Mouse (Mus musculus): ENCODE data around the gene Snap29. TPM values are rescaled to one million over a fixed set of nuclear protein-coding genes. Genes with fewer than 3 reads are reported as not detected.

The Snap29 gene
- polyA plus RNA-seq, 1 experiment from 2014 or later: 5.6 TPM

DNA sequence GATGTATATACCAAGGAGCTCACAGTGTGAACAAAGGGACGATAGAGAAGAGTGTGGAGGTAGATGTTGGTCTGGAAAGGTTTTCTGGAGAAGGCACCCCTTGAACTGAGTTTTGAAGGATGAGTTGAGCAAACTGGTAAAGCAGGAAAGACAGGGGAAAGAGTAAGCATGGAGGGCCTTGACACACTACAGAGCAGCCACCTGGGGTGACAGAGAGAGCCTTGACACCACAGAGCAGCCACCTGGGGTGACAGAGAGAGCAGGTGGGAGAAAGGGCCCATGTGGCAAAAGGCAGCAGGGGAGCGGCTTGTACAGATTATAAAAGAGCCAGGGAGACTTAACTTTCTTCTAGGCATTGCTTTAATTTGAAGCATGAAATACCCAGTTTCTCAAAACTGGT lies 69.0 kb downstream of the Snap29 start:
- Histone ChIP-seq H3K4me2 (ENCODE audit: low read length) (no peak overlapping the region), H3K4me1 (ENCODE audit: control insufficient read depth in 2 of 2, insufficient read depth in 2 of 2, low read length in 2 of 2) (peaks cover 0 to 7% of the 10 kb centered on the region in 2 experiments; a peak in 1 of 4 replicates), H3K9ac (ENCODE audit: low read length) (no peak overlapping the region), H3K4me3 (ENCODE audit: control insufficient read depth in 1 of 2, insufficient read depth in 1 of 2, low read depth in 1 of 2, low read length in 2 of 2) (no peak overlapping the region), H3K27ac (replicated peaks in 1 of 2; ENCODE audit: control insufficient read depth in 1 of 2, insufficient read depth in 1 of 2, low read depth in 2 of 2, low read length in 2 of 2) (no peak overlapping the region), H3K36me3 (ENCODE audit: control insufficient read depth, insufficient read depth, low read length) (peaks cover 54% of the 10 kb centered on the region), H3K27me3 (ENCODE audit: control insufficient read depth, insufficient read depth, low read length) (no peaks in the 10 kb centered on the region), H3K9me3 (ENCODE audit: control insufficient read depth, low read length) (no peaks in the 10 kb centered on the region)
- ATAC-seq (ENCODE audit: insufficient number of reproducible peaks, insufficient read depth, low FRiP score, low read depth): no peak
- 86% methylated on average over 2 of the region's 2 CpGs for WGBS

GRCm38 (mm10) chr16:17475326-17475725 lies 69.5 kb downstream of the Snap29 start:
- Histone ChIP-seq H3K4me1 (ENCODE audit: control insufficient read depth in 2 of 2, insufficient read depth in 2 of 2, low read length in 2 of 2) (peaks cover 0 to 7% of the 10 kb centered on the region in 2 experiments; a peak in 1 of 4 replicates), H3K4me2 (ENCODE audit: low read length) (no peak overlapping the region), H3K4me3 (ENCODE audit: control insufficient read depth in 1 of 2, insufficient read depth in 1 of 2, low read depth in 1 of 2, low read length in 2 of 2) (no peak overlapping the region), H3K27ac (replicated peaks in 1 of 2; ENCODE audit: control insufficient read depth in 1 of 2, insufficient read depth in 1 of 2, low read depth in 2 of 2, low read length in 2 of 2) (no peak overlapping the region), H3K9me3 (ENCODE audit: control insufficient read depth, low read length) (no peaks in the 10 kb centered on the region), H3K27me3 (ENCODE audit: control insufficient read depth, insufficient read depth, low read length) (no peaks in the 10 kb centered on the region), H3K9ac (ENCODE audit: low read length) (no peak overlapping the region), H3K36me3 (ENCODE audit: control insufficient read depth, insufficient read depth, low read length) (peaks cover 50% of the 10 kb centered on the region)
- ATAC-seq (ENCODE audit: insufficient number of reproducible peaks, insufficient read depth, low FRiP score, low read depth): no peak
- WGBS: 88% methylated on average over 4 of the region's 4 CpGs

DNA sequence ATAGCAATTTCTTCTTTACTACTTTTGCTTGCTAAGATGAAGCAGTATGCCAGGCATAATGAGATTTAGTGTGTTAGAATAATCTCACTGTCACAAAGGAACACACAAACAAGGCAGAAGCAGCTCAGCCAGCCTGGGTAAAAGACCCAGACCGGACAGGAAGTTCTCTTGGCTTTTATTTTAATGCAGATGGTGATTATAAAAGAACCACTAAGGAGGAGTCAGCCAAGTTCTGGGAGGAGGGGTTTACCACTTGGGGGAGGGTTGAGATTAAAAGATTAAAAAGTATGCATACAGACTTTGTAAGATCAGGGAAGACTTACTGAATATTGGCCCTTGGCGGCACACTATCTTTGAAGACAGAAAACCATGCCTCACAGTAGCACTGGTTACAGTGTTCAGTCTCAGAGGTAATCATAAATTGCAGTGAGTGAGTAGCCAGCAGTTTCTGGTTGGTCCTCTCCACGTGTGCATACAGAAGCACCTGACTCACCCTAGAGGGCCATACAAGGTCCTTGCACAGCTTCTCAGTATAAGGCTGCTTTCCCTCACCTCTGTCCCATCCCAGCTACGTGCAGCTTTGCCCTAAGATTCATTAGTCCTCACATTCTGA lies 72.7 kb downstream of the Snap29 start:
- Histone ChIP-seq H3K9me3 (ENCODE audit: control insufficient read depth, low read length) (no peaks in the 10 kb centered on the region), H3K4me1 (ENCODE audit: control insufficient read depth in 2 of 2, insufficient read depth in 2 of 2, low read length in 2 of 2) (no peaks in the 10 kb centered on the region), H3K4me3 (ENCODE audit: control insufficient read depth in 1 of 2, insufficient read depth in 1 of 2, low read depth in 1 of 2, low read length in 2 of 2) (no peak overlapping the region), H3K4me2 (ENCODE audit: low read length) (no peak overlapping the region), H3K27me3 (ENCODE audit: control insufficient read depth, insufficient read depth, low read length) (no peaks in the 10 kb centered on the region), H3K9ac (ENCODE audit: low read length) (no peak overlapping the region), H3K36me3 (ENCODE audit: control insufficient read depth, insufficient read depth, low read length) (peaks cover 41% of the 10 kb centered on the region), H3K27ac (replicated peaks in 1 of 2; ENCODE audit: control insufficient read depth in 1 of 2, insufficient read depth in 1 of 2, low read depth in 2 of 2, low read length in 2 of 2) (no peak overlapping the region)
- 82% methylated on average over 4 of the region's 4 CpGs for WGBS
- ATAC-seq (ENCODE audit: insufficient number of reproducible peaks, insufficient read depth, low FRiP score, low read depth): no peak

Other genes with a start within 250 kb of the Snap29 start
- gene Ube2l3, start 203.3 kb upstream of the Snap29 start, polyA plus RNA-seq (2014; fragmentation: Nextera tagmentation; extraction: Ambion mirVana): 276 and 285 TPM in 2 replicates
- gene Rimbp3, start 197.4 kb upstream of the Snap29 start, polyA plus RNA-seq (2014; fragmentation: Nextera tagmentation; extraction: Ambion mirVana): 0.15 and 0.20 TPM in 2 replicates
- 2.7 and 3.0 TPM in 2 replicates for gene Hic2, start 172.4 kb upstream of the Snap29 start, polyA plus RNA-seq (2014; fragmentation: Nextera tagmentation; extraction: Ambion mirVana)
- 7.2 and 7.3 TPM in 2 replicates for gene Tmem191c, start 129.9 kb upstream of the Snap29 start, polyA plus RNA-seq (2014; fragmentation: Nextera tagmentation; extraction: Ambion mirVana)
- 0.66 and 0.75 TPM in 2 replicates for gene Serpind1, start 74.6 kb upstream of the Snap29 start, polyA plus RNA-seq (2014; fragmentation: Nextera tagmentation; extraction: Ambion mirVana)
- gene Pi4ka, start 328 bp downstream of the Snap29 start, polyA plus RNA-seq (2014; fragmentation: Nextera tagmentation; extraction: Ambion mirVana): 36.3 and 40.5 TPM in 2 replicates
- 31.9 and 40.7 TPM in 2 replicates for gene Crkl, start 46.0 kb downstream of the Snap29 start, polyA plus RNA-seq (2014; fragmentation: Nextera tagmentation; extraction: Ambion mirVana)
- gene Aifm3, start 83.6 kb downstream of the Snap29 start, polyA plus RNA-seq (2014; fragmentation: Nextera tagmentation; extraction: Ambion mirVana): 0.89 and 1.6 TPM in 2 replicates
- 47.8 and 48.6 TPM in 2 replicates for gene Lztr1, start 102.7 kb downstream of the Snap29 start, polyA plus RNA-seq (2014; fragmentation: Nextera tagmentation; extraction: Ambion mirVana)
- gene Thap7, start 125.2 kb downstream of the Snap29 start, polyA plus RNA-seq (2014; fragmentation: Nextera tagmentation; extraction: Ambion mirVana): 26.2 and 27.1 TPM in 2 replicates
- gene Lrrc74b, start 155.3 kb downstream of the Snap29 start, polyA plus RNA-seq (2014; fragmentation: Nextera tagmentation; extraction: Ambion mirVana): 0.20 and 0.22 TPM in 2 replicates
- gene P2rx6, start 155.9 kb downstream of the Snap29 start, polyA plus RNA-seq (2014; fragmentation: Nextera tagmentation; extraction: Ambion mirVana): 0.65 and 0.67 TPM in 2 replicates
- 10.9 and 12.8 TPM in 2 replicates for gene Slc7a4, start 177.2 kb downstream of the Snap29 start, polyA plus RNA-seq (2014; fragmentation: Nextera tagmentation; extraction: Ambion mirVana)
- gene Smpd4, start 213.4 kb downstream of the Snap29 start, polyA plus RNA-seq (2014; fragmentation: Nextera tagmentation; extraction: Ambion mirVana): 22.7 and 23.7 TPM in 2 replicates
- gene Ccdc74a, start 240.5 kb downstream of the Snap29 start, polyA plus RNA-seq (2014; fragmentation: Nextera tagmentation; extraction: Ambion mirVana): 2.9 and 4.5 TPM in 2 replicates